Mouse (Mus musculus) lung, postnatal 0 days (tissue): ENCODE measurements around the gene Tanc1.

Experiments
- CTCF ChIP-seq: IDR thresholded peaks from 2 replicates; pipeline ENCODE4 v1.5.1; 2016; ENCODE audit warnings: antibody characterized with exemption, mild to moderate bottlenecking
- EP300 ChIP-seq: IDR thresholded peaks from 2 replicates; pipeline ENCODE4 v1.6.1; 2016; ENCODE audit warnings: antibody characterized with exemption, mild to moderate bottlenecking, control low read depth

GRCm38 (mm10) chr2:59631406-59631805 lies 19.6 kb downstream of the Tanc1 start:
- no peak for TF ChIP-seq CTCF
- no peak for TF ChIP-seq EP300
